Mouse (Mus musculus) heart, adult 2 months (tissue): ENCODE measurements at regions not wholly inside any gene's neighbourhood (a gene's known extent, or its start where the extent isn't known, plus 50 kb on each side); places are given as distances from the start of the nearest gene placed in this dataset.

Experiments
- DNase-seq, 2 experiments: peaks; one replicate each; pipeline ENCODE4 v3.0.0; 2021
- H3K27ac ChIP-seq: fragments of 200-600 bp; 2 replicates; pipeline ENCODE4 v1.8.1; 2022
- H3K27me3 ChIP-seq: fragments of 200-500 bp; 2 replicates; pipeline ENCODE4 v1.6.1; 2012; ENCODE audit warnings: mild to moderate bottlenecking, low read length, inconsistent platforms, mixed read lengths; ENCODE audit not compliant: control insufficient read depth, insufficient read depth
- H3K36me3 ChIP-seq: fragments of 200-500 bp; 2 replicates; pipeline ENCODE4 v1.6.1; 2012; ENCODE audit warnings: low read length, inconsistent platforms; ENCODE audit not compliant: control insufficient read depth, insufficient read depth
- H3K4me1 ChIP-seq: fragments of 200-500 bp; 2 replicates; pipeline ENCODE4 v1.6.1; 2011; ENCODE audit warnings: low read length; ENCODE audit not compliant: control insufficient read depth, insufficient read depth
- H3K4me3 ChIP-seq: fragments of 200-600 bp; 2 replicates; pipeline ENCODE4 v1.8.1; 2022
- H3K79me2 ChIP-seq: fragments of 200-500 bp; replicated peaks from 2 replicates; pipeline ENCODE4 v1.6.1; 2012; ENCODE audit warnings: mild to moderate bottlenecking, inconsistent platforms, low read length, moderate library complexity, mixed read lengths; ENCODE audit not compliant: control insufficient read depth, insufficient read depth
- H3K9ac ChIP-seq: fragments of 200-500 bp; 2 replicates; pipeline ENCODE4 v1.6.1; 2012; ENCODE audit warnings: low read depth, mild to moderate bottlenecking, control low read depth, inconsistent platforms, low read length, mixed read lengths
- CTCF ChIP-seq: fragments of 200-600 bp; IDR thresholded peaks from 2 replicates; pipeline ENCODE4 v1.8.1; 2022; ENCODE audit warnings: antibody characterized with exemption, mild to moderate bottlenecking, moderate library complexity
- EP300 ChIP-seq: fragments of 200-500 bp; IDR thresholded peaks from 2 replicates; pipeline ENCODE4 v1.6.1; 2011; ENCODE audit warnings: low read depth, low read length, control low read depth; ENCODE audit not compliant: insufficient read depth
- POLR2A ChIP-seq: fragments of 200-500 bp; IDR thresholded peaks from 2 replicates; pipeline ENCODE4 v1.6.1; 2011; ENCODE audit warnings: mild to moderate bottlenecking, low read depth, low read length, control low read depth; ENCODE audit not compliant: insufficient read depth
- WGBS: fragments of 180-500 bp; shearing (Covaris S2); methylation state at CpG from one replicate; pipeline ENCODE4 v1.1.7; 2018; 5-methylcytosine and 5-hydroxymethylcytosine counted together
- intact Hi-C: fragments of 180-260 bp; cut with DNase I; formaldehyde crosslinking; loops from one replicate; pipeline ENCODE4 v1.15.1; 2025

DNA sequence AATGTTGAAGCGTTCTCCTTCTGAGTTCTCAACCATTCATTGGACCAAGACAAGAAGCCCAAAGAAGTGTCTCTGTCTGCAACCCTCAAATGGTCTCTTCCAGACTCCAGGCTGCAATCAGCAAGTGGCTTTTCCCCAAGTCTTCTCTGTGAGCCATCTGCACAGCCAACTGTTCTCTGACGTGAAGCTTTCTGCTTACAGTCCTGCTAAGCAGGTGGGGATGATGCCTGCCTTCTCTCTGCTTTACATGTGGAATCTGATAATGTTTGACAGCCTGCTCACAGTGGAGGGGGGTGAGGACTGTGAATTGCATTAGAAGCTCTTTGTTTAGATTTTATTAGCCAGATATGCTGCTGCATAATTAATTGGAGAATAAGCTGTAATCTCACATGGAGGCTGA lies 636.7 kb downstream of the Tmem114 start:
- WGBS: 68% methylated on average over 2 of the region's 2 CpGs

DNA sequence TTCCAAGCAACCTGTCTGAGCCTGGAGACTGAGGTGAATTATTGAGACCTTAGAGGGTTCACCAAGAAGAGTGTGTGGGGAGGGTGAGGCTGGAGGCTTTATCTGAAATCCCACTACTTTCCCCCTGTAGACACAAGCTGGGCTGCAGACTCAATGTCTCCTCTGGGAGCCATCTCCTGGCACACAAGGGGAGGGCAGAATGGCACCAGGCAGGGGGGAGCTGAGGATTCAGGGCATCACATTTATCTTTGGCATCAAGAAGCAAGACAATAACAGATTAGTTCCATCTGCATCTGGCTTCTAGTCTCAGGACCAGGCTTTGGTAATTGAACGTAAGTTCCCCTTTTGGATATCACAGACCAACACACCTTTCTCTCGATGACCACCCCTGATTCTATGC lies 643.4 kb downstream of the Tmem114 start:
- DNase-seq: no peak
- H3K4me1 ChIP-seq: no peaks in the 10 kb centered on the region
- intact Hi-C loops: no loop called here
- 85% methylated on average over 2 of the region's 2 CpGs for WGBS
- H3K4me3 ChIP-seq: no peak overlapping the region
- no peaks in the 10 kb centered on the region for H3K27me3 ChIP-seq
- no peak overlapping the region for H3K9ac ChIP-seq
- H3K36me3 ChIP-seq: no peaks in the 10 kb centered on the region
- TF ChIP-seq CTCF (no peak), POLR2A (no peak), EP300 (no peak)
- no peaks in the 10 kb centered on the region for H3K79me2 ChIP-seq
- H3K27ac ChIP-seq: no peak overlapping the region

More for the DNA sequence above, 636.7 kb downstream of the Tmem114 start:
- Histone ChIP-seq H3K79me2 (no peaks in the 10 kb centered on the region), H3K4me1 (no peaks in the 10 kb centered on the region), H3K36me3 (no peaks in the 10 kb centered on the region), H3K27me3 (no peaks in the 10 kb centered on the region), H3K9ac (no peak overlapping the region), H3K4me3 (no peak overlapping the region), H3K27ac (no peak overlapping the region)
- no peak for DNase-seq
- TF ChIP-seq POLR2A: no peak
- TF ChIP-seq EP300: no peak
- TF ChIP-seq CTCF: no peak
- intact Hi-C loops: no loop called here

DNA sequence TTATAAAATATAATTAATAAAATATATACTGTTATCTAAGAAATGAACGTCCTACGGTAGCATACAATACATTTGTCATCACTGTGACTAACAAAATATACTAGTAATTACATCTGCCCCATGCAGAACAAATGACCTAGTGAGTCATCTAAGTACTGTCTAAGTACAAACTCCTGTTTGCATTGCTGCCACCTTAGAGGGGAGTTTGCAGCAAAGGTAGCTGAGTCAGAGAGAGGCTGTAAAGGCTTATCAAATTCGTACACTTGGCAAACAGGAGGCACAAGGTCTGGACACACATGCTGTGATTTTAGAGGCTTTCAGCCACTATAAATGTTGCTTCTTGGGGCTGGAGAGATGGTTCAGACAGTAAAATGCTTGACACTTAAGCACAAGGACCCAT lies 649.3 kb downstream of the Tmem114 start:
- Histone ChIP-seq H3K9ac (no peak overlapping the region), H3K4me3 (no peak overlapping the region), H3K4me1 (no peaks in the 10 kb centered on the region), H3K36me3 (no peaks in the 10 kb centered on the region), H3K79me2 (no peaks in the 10 kb centered on the region), H3K27ac (no peak overlapping the region), H3K27me3 (no peaks in the 10 kb centered on the region)
- DNase-seq: no peak
- WGBS: 75% methylated on average over 3 of the region's 3 CpGs
- intact Hi-C loops: no loop called here
- TF ChIP-seq EP300: no peak
- TF ChIP-seq CTCF: no peak
- no peak for TF ChIP-seq POLR2A

DNA sequence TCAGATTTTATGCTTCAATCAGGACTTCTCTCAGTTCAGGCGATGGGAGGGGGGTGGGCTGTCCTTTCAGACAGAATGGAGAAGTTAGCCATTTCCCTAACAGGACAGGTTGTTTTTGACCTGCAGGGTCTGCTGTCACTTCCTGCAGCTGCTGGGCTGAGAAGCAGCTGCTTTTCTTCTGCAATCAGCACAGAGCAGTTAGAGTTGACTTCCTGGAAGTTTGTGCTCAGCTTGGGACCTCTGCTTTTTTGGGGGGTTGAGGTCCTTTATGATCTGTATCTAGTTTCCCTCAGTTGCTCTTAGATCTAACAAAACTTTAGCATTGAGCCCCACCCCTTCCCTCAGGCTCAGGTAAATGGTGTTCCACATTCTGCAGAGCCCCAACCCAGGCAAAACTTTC lies 656.5 kb downstream of the Tmem114 start:
- intact Hi-C loops: no loop called here
- H3K27me3 ChIP-seq: no peaks in the 10 kb centered on the region
- no peak overlapping the region for H3K4me3 ChIP-seq
- 35% methylated on average over 1 of the region's 1 CpGs for WGBS
- no peaks in the 10 kb centered on the region for H3K4me1 ChIP-seq
- H3K79me2 ChIP-seq: no peaks in the 10 kb centered on the region
- H3K9ac ChIP-seq: no peak overlapping the region
- TF ChIP-seq CTCF (no peak), EP300 (no peak), POLR2A (no peak)
- H3K27ac ChIP-seq: no peak overlapping the region
- no peaks in the 10 kb centered on the region for H3K36me3 ChIP-seq
- DNase-seq: no peak

DNA sequence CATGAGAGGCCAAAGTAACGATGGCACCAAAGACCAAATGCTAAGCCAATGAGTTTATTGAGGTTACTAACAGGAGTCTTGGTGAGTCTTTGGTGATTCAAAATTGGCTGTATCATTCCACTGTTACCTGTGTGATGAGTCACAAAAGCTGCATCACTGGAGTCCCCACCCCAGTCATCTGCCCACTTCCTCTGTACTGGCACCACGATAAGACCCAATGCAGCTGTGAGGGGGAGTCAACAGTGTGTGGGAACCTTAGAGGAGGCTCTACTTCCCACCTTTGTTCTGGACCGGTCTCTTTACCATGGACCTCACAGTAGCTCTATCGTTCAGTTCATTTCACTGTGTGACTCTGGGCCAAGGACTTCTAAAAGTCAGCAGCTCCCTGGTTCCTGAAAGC lies 657.2 kb downstream of the Tmem114 start:
- Histone ChIP-seq H3K27ac (no peak overlapping the region), H3K4me3 (no peak overlapping the region), H3K9ac (no peak overlapping the region), H3K27me3 (no peaks in the 10 kb centered on the region), H3K36me3 (no peaks in the 10 kb centered on the region), H3K79me2 (no peaks in the 10 kb centered on the region), H3K4me1 (no peaks in the 10 kb centered on the region)
- 58% methylated on average over 4 of the region's 4 CpGs for WGBS
- no peak for DNase-seq
- TF ChIP-seq CTCF (no peak), EP300 (no peak), POLR2A (no peak)
- intact Hi-C loops: no loop called here

DNA sequence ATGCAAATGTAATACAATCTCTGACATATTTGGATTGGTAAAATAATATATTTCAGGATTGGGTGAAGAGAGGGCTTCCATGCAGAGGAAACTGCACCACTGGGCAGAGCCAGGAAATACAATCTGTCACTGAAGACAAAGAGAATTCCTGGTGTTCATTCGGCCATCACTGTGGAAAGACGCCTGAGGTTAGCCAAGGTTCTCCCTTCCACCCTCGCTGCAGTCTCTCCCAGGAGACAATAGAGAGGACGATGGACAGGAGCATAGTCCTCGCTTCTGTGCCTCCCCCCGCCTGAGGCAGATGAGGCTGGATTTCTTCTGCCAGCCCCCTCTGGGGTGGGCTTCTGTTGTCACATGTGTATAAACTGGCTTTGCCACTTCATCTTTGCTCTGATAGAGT lies 660.6 kb downstream of the Tmem114 start:
- intact Hi-C loops: no loop called here
- 47% methylated on average over 6 of the region's 6 CpGs for WGBS
- no peak for TF ChIP-seq POLR2A
- TF ChIP-seq EP300: no peak
- TF ChIP-seq CTCF: no peak

DNA sequence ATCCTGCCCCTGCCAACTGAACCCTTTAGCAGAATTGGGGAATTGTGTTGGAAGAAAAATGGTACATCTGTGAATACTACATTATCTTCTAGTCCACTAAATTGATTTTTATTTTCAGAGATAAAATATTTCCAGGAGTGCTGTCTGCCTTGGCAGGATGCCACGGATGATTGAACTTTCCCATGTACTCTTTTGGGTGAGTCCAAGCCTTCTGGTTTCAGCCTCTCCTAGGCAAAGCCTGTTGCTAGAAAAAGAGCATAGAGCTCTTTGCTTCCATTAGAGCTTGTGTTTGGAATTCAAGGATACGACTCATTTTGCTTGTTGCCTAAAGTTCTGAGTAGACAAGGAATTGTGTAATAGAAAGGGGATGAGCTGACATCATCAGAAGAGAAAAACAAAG lies 696.8 kb downstream of the Tmem114 start:
- Histone ChIP-seq H3K27ac (no peak overlapping the region), H3K79me2 (no peaks in the 10 kb centered on the region), H3K4me1 (no peaks in the 10 kb centered on the region), H3K4me3 (no peak overlapping the region), H3K27me3 (no peaks in the 10 kb centered on the region), H3K36me3 (no peaks in the 10 kb centered on the region), H3K9ac (no peak overlapping the region)
- TF ChIP-seq POLR2A (no peak), CTCF (no peak), EP300 (no peak)
- no peak for DNase-seq
- WGBS: 42% methylated on average over 2 of the region's 2 CpGs
- intact Hi-C loops: no loop called here

More for the DNA sequence above, 660.6 kb downstream of the Tmem114 start:
- no peak overlapping the region for H3K27ac ChIP-seq
- H3K36me3 ChIP-seq: no peaks in the 10 kb centered on the region
- DNase-seq: no peak
- H3K4me3 ChIP-seq: no peak overlapping the region
- H3K27me3 ChIP-seq: no peaks in the 10 kb centered on the region
- H3K4me1 ChIP-seq: no peaks in the 10 kb centered on the region
- no peaks in the 10 kb centered on the region for H3K79me2 ChIP-seq
- H3K9ac ChIP-seq: no peak overlapping the region
